Mouse (Mus musculus) activated CD4-positive, CD25-positive, alpha-beta regulatory T cell, adult 4 months (primary cell): ENCODE data around the gene Ssbp3. TPM values are rescaled to one million over a fixed set of nuclear protein-coding genes. Genes with fewer than 3 reads are reported as not detected.

ENCODE experiments used
- ATAC-seq: one replicate; pipeline ENCODE4 v1.8.0; 2017
- polyA plus RNA-seq, 2 experiments: library from polyadenylated mRNA; unstranded; fragments of 100-300 nt; shearing (Covaris generic); gene quantifications; one replicate each; pipeline ENCODE4 v1.2.1; 2017

The Ssbp3 gene
- polyA plus RNA-seq, 2 experiments from 2014 or later, result 42.9 to 48.0 TPM

DNA sequence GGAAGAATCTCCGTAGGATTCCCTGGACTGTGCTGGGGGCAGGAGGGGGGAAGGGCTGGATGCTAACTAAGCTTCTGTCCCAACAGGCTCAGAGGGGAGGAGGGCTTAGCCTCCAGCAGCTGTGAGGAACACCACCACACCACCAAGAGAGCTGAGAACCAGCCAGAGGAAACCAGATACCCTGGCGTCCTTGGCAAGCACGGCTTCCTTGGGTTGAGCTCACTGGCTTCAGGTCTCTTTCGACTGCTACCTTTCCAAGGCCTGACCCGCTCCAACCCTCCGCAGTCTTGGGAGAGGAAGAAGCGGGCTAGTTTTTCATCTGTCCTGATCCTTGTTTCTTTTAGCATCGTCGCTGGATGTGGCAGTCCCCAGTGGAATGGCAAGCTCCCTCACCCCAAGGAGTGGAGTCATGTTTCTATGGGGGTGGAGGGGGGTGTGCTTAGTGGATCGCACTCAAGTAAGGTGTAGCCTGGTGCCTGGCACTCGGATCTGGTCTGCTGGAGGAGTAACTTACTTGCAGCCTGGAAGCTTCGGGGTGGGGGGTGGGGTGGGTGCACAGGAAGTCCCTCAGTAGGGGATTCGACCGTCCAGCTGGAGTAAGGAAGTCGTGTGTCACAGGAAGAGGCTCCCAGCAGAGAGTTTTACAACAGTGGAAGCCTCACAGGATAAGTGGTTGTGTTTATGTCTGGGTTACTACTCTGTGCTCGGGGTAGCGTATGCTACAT lies 2.6 kb upstream of the Ssbp3 start:
- ATAC-seq, result no peak

DNA sequence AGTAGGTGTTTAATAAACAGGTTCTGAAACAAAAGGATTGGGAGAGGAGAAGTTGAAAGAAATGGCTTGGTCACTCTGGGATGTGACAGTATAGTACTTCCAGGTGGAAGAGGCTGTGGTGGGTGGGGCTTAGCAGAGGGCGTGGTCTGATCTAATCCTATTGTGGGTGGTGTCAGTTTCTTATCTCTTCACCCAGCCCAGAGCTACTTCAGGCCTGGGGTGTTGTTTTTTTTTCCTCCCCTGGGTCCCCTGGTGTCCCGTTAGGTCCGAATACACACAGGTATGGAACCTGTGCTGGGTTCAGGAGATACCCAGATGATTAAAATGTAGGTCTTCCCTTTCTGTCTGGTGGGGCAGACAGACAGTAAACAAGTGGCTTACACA lies 2.1 kb upstream of the Ssbp3 start:
- no peak for ATAC-seq

DNA sequence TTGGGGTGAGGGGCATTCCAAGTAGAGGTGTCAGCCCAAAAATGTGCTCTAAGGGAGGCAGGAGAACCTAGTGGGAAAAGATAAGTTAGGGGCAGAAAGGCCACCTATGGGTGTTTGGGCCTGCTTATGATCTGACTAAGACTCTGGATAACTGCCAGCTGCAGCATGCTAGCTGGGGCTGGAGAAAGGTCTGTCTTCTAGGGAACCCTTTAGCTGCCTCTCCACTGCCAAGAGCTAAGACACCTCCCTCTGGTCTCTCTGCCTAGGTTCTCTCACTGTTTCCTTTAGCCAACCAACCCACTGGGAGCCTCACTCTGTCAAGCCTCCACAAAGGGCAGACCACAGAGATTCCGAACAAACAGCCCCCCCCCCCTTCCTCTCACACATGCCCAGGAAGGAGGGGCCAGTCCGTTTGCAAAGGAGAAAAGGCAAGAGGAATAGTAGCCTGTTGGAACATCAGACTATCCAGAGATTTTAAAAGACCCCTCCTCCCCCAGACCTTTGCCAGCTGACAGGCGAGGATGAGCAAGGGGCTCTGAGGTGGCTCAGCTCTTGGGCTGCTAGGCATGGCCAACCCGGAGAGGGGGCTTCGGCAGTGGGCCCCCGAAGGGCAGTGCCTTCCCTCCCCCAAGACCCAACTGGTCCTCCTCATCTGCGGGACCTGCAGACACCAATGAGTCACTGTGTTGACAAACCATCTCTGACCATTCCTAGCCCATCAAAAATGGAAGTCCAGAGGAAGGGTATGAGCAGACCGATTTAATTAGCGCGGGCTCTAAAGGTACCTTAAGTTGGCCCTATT lies 1.4 kb upstream of the Ssbp3 start:
- ATAC-seq, result peak; percentile 33

DNA sequence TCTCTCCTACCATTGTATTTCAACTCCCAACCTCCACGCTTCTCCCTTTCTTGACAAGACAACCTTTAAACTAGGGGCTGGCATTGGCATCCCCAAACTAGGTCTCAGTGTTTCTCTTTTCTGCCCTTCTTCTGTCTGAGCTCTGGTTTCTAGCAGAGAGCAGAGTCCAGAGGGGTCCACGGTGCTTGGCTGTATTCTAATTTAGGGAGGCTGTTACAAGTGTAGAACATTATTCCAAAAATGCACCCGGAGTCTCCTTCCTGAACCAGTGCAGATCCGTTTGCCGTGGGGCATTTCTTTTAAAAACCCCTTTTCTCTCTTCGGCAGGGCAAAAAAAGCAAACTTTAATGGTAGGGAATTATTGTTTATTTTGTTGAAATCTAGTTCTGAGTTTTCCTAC lies 704 bp upstream of the Ssbp3 start:
- no peak for ATAC-seq

DNA sequence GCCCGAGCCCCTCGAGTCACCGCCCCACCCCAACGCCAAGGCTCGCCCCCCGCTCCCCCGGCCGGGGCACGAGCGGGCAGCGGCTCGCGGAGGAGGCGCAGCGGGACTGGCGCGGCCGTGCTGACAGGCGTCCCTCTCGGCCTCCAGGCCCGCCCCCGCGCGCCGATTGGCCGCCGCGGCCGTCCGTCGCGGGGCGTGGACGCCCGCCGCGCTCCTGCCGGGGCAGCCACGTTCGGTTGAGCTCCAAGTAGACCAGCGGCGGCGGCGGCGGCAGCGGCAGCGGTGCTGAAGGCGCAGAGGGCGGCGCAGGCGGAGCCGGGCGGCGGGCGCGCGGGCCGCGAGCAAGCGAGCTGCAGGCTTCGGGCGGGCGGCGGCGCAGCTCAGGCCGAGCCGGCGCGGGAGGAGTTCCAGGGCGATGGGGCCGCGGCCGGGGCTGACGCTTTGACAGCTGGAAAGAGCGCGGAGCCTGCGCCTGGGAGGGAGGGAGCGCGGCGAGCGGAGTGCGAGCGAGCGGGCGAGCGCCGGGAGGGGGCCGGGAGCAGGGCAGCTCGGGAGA lies 823 bp downstream of the Ssbp3 start:
- ATAC-seq, result peak; percentile 61

DNA sequence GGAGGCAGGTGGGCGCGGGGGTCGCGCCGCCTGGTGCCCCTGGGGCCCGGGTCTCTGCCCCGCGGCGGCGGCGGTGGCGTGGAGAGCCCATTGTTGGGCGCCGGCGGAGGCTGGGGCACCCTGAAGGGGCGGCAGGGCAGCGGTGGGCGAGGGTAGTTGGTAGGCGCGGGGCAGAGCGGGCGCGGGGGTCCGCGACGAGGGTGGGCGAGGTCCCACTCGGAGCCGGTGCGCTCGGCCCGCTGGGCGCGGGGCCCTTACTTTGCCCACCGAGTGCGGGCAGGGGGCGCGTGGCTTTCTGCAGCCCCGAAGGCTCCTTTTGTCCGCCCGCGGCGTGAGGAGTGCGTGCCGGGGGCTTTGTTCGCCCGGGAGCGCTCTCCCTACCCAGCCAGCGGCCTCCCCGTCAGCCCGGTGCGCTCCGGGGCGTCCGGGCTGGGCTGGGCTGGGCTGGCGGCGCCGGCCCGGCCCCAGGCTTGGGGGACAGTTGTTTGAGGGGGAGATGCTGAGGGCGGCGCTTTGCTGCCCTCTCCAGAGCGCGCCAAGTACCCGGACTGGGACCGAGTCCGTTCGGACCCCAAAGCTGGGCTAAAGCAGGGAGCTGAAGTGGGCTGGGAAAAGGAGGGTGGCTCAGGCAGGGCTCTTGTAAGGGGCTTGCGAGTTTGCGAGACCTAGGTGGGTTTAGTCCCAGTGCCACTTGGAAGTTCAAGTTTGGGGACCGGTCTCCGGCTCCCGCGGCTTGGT lies 1.6 kb downstream of the Ssbp3 start:
- no peak for ATAC-seq

DNA sequence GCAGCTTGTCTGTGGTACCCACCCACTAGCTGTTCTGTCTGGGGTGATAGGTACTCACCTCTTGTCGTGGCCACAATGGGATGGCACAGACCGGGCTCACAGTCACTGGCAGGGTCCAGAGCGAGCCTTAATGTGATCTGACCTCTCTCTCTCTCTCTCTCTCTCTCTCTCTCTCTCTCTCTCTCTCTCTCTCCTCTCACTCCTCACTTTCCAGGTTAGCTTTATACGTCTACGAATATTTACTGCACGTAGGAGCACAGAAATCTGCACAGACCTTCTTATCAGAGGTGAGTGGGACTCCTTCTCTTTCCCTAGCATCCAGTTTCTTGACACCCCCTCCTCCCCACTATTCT lies 2.2 kb downstream of the Ssbp3 start:
- no peak for ATAC-seq

DNA sequence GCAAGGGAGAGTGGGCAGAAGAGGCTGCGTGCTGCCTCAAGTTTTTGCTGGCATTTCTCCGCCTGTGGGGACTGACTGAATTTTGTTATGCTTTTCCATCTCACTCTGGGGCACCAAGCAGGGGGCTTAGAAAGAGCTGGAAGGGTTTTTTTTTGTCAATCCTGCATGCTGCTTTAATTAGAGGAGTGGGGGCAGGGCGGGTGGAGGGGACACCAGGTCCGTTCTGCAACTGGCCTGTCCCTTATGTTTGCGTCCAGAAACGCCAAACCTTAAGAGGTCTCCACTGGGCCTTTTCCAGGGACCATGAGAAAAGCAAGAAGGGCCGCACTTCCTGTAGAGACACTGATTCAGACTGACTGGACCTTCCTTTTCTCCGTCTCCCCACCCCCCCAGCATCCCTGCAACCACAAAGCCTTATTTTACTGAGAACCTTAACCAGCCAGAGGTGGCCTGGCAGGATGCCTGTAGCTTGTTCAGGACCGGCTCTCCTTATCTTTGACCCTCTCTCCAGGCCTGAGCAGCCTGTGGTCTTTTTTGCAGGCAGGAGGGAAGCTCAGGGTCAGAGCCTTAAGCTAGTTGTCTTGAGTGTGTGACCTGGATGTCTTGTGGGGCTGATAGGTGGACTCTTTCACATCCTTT lies 3.0 kb downstream of the Ssbp3 start:
- ATAC-seq, result no peak

DNA sequence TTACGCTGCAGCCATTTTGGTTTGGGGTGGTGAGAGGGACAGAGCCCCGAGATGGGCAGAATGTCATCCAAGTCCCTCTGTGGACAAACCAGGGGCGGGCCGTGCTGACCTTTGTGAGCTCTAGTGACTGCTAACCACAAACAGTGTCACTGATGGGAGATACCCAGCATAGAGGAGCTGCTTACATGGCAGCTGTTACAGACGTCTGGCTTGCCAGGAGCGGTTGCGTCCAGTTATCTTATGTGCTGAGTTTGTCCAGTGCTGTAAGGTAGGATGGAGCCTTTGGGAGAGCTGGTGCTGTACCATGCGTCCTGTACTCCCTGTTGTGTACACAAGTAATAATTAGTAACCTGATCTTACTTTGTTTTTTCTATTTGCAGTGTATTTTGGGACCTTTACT lies 4.8 kb downstream of the Ssbp3 start:
- ATAC-seq, result no peak

DNA sequence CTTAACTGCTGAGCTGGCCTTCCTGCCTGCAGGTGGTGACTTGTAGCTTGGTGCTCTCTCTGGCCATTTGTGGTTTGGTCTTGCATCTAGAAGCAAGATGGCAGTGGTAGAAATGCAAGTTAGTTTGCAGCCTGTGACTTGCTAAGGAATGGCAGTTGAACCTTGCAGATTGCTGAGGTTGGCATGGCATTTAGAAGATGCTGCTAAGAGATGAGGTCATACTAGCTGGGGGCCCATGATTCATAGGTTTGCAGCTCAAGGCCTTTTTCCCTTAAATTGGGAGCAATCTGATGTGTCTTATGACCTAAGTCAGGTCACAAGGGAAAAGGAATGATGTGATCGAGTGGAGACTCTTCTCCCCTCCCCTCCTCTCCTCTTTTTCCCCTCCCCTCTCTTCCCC lies 7.8 kb downstream of the Ssbp3 start:
- ATAC-seq, result no peak

DNA sequence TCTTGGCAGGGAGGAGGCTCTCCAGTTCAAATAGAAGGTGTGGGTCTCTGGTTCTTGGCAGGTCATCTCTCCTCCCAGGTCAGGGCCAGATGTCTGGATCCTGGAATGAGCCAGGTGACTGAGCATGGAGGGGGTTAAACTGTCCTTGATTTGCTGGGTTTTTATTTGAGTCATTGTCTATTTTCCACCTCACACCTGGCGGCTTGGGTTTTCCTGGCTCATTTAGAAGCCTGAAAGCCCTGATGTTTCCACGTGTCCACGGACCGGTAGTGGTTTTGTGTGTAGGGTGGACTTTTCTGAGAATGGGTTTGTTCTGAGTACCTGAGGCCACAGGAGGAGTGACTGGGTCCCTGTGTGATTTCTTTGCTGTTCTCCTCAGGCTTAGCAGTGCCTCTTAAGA lies 9.6 kb downstream of the Ssbp3 start:
- ATAC-seq, result no peak

DNA sequence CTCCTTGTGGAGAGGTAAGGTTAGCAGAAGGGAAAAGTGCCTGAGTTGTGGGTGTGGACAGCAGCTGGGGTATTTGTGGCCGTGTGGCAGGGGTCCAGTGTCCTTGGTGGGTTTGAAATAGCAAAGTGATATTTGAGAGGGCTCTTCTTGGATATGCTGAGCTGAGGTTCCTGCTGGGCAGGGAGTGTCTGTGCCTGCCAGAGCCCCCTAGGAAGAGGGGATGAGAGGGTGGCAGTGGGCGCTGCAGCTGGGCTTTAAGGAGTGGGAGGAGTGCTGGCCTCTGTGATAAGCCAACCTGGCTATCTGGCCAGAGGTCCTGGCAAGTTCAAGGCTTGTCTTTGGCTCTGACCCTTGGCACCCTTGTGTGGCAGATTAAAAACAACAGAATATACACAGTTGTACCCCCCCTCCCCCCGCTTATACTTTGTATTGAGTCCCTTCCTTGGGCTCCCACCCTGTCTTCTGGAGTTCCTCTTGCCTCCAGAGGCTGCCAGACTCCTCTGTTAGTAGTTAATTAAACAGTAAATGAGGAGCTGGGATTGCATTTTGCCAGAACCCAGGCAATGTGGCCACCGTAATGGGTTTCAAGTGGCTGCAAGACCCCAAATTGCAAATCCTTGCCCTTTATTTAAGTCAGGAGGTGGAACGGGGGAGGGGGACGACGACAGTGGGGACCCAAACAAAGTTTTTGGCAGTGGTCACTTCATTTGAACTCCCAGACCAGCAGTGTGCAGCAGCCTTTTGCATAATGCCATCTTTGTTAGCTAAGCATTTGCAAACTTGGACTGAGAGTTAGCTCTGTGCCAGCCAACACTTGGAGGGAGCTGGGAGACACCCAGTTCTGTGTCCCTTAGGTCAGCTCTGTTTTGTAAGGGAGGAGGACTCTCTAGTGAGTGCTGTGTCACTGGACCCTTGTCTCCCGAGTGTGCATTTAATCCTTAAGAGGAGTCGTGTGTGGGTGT lies 11.2 kb downstream of the Ssbp3 start:
- no peak for ATAC-seq

DNA sequence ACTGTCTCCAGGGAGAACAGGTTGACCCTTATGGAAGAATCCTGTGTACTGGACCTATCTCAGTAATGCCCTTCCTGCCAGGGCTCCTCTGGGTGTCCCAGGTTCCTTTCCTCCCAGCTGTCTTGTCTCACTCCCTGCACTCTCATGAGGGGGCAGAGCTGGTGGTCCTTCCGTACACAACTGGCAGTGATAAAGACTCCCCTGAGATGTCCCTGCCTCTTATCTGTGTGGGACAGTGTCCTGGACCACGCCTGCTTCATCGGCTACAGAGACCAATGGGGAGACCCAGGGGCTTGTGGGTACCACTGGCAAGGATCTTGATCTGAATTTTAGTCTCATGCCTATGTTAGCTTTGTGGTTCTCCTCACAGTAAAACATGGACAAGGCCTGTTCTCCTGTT lies 12.4 kb downstream of the Ssbp3 start:
- no peak for ATAC-seq

DNA sequence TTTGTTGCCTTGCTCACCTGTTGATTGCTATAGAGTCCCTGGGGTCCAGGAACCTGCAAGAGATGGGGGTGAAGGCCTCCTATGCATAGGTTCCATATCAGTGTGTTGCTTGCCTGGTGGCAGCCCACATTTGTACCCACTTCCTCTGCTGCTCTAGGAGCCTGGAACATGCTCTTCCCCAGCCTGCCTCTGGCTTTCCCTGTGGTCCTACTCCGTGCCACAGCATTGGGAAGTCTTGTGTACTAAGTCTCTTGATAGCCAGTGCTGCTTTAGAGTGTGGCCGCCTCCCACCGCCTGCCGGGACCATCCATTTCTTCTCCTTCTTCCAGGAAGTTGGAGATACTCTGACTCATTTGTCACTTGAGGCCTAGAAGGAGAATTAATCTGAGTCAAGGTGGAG lies 13.7 kb downstream of the Ssbp3 start:
- no peak for ATAC-seq

DNA sequence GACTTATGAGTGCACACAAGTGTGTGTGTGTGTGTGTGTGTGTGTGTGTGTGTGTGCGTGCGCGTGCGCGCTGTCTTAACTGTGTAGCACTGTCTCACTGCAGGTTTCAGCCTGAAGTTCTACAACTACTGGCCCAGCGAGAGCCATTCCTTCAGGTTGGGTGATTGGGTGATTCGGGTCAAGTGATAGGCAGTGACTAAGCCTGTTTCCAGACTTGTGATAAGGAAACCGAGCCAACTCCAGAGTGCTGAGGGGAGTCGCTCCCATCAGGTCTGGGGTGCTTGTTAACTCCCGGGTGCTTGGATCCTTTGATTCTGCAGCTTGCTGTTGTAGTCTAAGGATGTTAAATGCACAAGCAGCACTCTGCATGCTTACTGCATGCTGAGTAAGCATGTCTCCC lies 14.4 kb downstream of the Ssbp3 start:
- ATAC-seq, result no peak

DNA sequence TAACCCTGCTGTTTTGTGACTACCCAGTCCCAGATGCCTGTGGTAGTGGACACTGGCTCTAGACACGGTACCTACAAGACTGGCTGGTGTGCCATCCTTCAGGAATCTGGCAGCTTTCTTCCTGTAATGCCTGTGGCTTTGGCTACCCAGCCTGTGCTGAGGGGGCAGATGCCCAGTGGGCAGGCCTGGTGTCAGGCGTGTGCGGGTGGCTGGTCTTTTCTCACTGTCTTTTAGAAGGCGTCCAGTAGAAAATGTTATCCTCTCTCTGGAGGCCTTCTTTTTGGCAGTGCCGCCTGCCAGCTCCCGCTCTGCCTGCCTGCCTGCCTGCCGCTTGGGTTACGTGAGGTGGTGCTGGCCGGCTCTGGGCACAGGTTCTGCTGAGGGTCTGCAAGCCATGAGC lies 15.9 kb downstream of the Ssbp3 start:
- no peak for ATAC-seq

DNA sequence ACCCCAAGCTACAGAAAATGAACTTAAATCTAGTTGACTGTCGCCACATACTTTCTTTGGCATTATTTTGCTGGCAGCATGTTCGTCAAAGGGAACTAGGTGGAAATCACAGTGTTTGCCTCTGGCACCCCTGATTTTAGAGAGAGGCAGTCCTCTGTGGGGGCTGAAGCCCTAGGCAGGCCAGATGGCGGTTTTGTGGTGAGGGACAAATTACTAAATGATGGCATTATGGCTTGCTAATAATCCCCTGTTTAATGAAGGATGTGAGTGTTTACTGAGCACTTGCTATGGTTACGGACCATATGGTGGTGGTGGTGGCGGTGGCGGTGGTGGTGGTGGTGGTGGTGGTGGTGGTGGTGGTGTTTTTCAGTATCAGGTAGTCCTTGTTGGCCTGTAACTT lies 16.5 kb downstream of the Ssbp3 start:
- ATAC-seq, result no peak

DNA sequence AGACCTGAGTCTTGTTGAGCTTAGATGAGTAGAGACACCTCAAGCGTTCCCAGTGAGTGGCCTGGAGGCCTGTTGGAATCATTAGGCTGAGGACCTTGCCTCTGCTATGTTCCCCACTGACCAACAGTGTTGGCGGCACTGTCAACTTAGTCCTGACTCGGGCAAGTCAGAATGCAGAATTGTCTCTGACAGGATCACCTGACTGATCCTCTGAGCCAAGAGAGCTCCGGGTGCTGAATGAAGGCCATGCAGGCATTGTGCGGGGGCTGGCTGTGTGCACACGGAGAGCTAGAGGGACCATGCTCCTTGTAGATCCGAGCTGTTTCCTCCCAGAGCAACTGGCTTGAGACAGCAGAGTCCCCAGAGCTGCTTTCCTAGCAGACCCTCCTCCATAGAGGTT lies 18.5 kb downstream of the Ssbp3 start:
- ATAC-seq, result no peak

DNA sequence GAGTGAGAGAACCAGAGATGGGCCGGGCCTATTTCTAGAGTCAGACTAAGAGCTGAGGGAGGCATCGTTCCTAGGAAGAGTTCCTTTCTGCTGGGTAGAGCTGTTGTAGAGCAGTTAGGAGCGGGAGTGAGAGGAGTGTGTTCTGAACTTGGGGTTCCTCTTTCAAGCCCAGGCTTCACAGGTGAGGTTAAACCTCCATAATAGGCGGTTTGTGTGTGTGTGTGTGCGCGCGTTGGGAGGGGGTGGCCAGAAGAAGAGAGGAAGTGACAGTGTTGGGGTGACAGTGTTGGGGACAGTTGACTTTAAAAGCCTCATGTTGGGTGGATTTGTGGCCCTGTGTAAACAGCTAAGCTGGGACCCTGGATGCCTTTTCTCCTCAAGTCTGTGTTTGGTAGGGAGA lies 22.1 kb downstream of the Ssbp3 start:
- ATAC-seq, result no peak

DNA sequence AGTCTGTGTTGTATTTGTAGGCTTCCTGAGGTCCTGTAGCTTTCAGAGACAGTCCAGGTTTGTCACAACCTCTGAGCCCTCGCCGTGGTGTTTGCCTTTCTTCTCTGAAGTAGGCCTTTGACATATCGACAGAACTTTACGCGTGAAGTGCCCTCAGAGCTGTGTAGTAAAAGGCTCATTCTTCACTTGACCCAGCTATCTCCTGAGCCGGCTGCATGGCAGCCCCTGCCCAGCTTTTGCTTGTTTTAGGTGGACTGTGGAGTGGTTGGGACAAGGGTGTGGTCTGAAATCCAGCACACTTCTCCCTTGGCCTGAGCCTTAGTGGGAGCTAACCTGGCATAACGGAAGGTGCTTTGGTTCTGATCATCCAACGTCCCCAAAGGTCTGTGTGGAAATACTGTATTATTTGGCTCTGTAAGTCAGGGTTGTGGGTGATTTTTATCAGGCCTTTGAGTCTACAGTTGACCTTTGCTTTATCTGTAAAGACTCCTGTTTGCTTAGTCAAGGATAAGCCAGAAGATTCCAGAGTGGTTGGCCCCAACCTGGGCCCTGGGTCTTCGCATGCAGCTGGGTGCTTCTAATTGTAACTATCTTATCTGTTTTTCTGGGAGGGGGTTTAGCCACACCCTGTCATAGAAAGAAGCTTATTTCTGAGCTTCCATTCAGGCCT lies 23.4 kb downstream of the Ssbp3 start:
- ATAC-seq, result no peak

DNA sequence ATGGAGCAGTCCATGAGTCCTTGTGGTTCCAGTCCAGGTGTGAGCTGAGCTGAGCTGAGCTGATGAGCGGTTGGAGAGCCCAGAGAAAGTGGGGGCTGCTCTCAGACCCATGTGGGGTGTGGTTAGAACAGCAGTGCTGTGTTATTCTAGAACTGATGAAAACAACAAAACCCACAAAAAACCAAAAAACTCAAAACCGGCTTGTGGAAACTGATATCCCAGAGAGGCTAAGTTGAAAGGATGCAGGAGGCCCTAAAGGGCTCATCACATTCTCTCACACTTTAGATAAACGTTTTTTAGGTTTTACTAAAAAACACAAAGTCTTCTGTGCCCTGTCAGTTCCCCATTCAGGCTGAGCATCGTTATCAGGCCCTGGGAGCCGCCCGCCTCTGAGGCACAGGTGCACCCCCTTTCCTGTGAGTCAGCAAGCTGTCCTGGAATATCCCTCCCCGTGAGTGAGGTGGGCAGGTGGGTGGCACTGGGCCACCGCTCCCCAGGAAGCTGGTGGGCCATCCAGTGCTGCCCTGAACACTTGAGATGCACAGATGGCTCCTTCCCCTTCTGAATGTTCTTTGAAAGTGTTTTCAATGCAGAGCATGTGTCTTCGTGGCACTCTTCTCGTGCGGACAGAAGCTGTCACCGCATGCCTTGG lies 24.6 kb downstream of the Ssbp3 start:
- peak; percentile 64 for ATAC-seq
